Mouse (Mus musculus): Measurements from ENCODE around the gene Sap18b. TPM values are rescaled to one million over a fixed set of nuclear protein-coding genes. Genes with fewer than 3 reads are reported as not detected.

The Sap18b gene
- total RNA-seq, 1 experiment, result 109 TPM

DNA sequence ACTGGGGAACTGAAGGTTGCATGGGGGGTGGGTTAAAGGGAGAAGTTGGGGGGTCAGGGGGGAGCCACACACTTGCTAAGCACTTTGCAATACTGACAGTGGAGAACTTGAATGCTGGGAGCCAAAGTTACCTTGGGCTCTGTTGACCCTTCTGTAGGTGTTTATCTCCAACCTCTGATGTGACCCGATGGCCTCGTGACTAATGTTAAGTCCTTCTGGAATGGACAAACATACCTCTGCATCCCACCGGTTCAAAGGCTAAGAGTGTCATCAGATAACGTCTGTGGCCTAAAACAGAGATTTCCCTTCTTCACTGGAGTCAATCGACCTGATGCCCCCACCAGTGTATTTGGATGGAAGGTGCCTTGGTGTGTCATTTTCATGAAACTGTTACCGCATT, 3.9 kb upstream of the Sap18b start:
- H3K9me3 ChIP-seq (ENCODE audit: control insufficient read depth, insufficient read depth, low read depth, low read length), result no peaks in the 10 kb centered on the region
- H3K36me3 ChIP-seq (ENCODE audit: control insufficient read depth, insufficient read depth, low read length, poor library complexity, severe bottlenecking), result no peaks in the 10 kb centered on the region
- peaks cover 4 to 20% of the 10 kb centered on the region in 2 experiments; a peak in 3 of 4 replicates for H3K4me1 ChIP-seq (ENCODE audit: control insufficient read depth in 2 of 2, insufficient read depth in 2 of 2, low read length in 2 of 2, poor library complexity in 1 of 2)
- H3K9ac ChIP-seq (ENCODE audit: insufficient read depth, low read depth, low read length, poor library complexity, severe bottlenecking), result no peak overlapping the region
- no peak overlapping the region for H3K4me3 ChIP-seq (ENCODE audit: insufficient read depth in 1 of 2, low read depth in 1 of 2, low read length in 2 of 2, poor library complexity in 1 of 2, severe bottlenecking in 1 of 2)
- TF ChIP-seq HCFC1 (IDR thresholded peaks at IDR 0.05; ENCODE audit: borderline replicate concordance, insufficient read depth, low read length), result no peak
- no peak for TF ChIP-seq ZC3H11A (IDR thresholded peaks at IDR 0.05; ENCODE audit: borderline replicate concordance, low read depth, low read length)
- no peak for TF ChIP-seq CHD2 (IDR thresholded peaks at IDR 0.05; ENCODE audit: low read depth, low read length)
- no peak for TF ChIP-seq ZNF384 (IDR thresholded peaks at IDR 0.05; ENCODE audit: low read depth, low read length)
- no peak for TF ChIP-seq MAFK (IDR thresholded peaks at IDR 0.05; ENCODE audit: insufficient read depth, low read depth, low read length)
- in situ Hi-C loops (cut with MboI; ENCODE audit: low sequenced_read_pairs in 2 of 2, unreplicated experiment in 2 of 2), result no loop called here
- H3K27ac ChIP-seq (ENCODE audit: insufficient read depth, low read depth, low read length, poor library complexity, severe bottlenecking), result no peak overlapping the region
- no peak for DNase-seq (ENCODE audit: low read depth, low spot score)

- H3K27ac ChIP-seq (ENCODE audit: insufficient read depth, low read depth, low read length, poor library complexity, severe bottlenecking), result no peak overlapping the region
- in situ Hi-C loops (cut with MboI; ENCODE audit: low sequenced_read_pairs in 2 of 2, unreplicated experiment in 2 of 2), result no loop called here
- TF ChIP-seq ZNF384 (IDR thresholded peaks at IDR 0.05; ENCODE audit: low read depth, low read length) (no peak), MAFK (IDR thresholded peaks at IDR 0.05; ENCODE audit: insufficient read depth, low read depth, low read length) (no peak), ZC3H11A (IDR thresholded peaks at IDR 0.05; ENCODE audit: borderline replicate concordance, low read depth, low read length) (no peak), CHD2 (IDR thresholded peaks at IDR 0.05; ENCODE audit: low read depth, low read length) (no peak), HCFC1 (IDR thresholded peaks at IDR 0.05; ENCODE audit: borderline replicate concordance, insufficient read depth, low read length) (no peak)
Observed at GRCm38 (mm10) chr8:95822096-95822495, 3.0 kb upstream of the Sap18b start.

DNA sequence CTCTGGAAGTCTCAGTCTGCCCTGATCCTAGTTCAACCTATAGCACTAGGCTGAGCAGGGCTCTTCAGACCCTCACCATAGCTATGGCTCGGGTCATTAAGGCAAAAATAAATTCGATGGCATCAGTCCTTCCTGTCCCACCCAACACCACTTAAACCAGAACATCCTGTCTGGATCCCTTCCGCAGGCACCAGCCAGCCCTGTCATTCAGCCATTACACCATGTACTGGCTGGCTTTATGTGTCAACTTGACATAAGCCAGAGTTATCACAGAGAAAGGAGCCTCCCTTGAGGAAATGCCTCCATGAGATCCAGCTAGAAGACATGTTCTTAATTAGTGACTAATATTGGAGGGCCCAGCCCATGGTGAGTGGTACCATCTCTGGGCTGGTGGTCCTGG, 2.4 kb upstream of the Sap18b start:
- Histone ChIP-seq H3K4me3 (ENCODE audit: insufficient read depth in 1 of 2, low read depth in 1 of 2, low read length in 2 of 2, poor library complexity in 1 of 2, severe bottlenecking in 1 of 2) (no peak overlapping the region), H3K4me1 (ENCODE audit: control insufficient read depth in 2 of 2, insufficient read depth in 2 of 2, low read length in 2 of 2, poor library complexity in 1 of 2) (peaks cover 0 to 14% of the 10 kb centered on the region in 2 experiments; a peak in 3 of 4 replicates), H3K9me3 (ENCODE audit: control insufficient read depth, insufficient read depth, low read depth, low read length) (no peaks in the 10 kb centered on the region), H3K9ac (ENCODE audit: insufficient read depth, low read depth, low read length, poor library complexity, severe bottlenecking) (no peak overlapping the region), H3K36me3 (ENCODE audit: control insufficient read depth, insufficient read depth, low read length, poor library complexity, severe bottlenecking) (no peaks in the 10 kb centered on the region), H3K27ac (ENCODE audit: insufficient read depth, low read depth, low read length, poor library complexity, severe bottlenecking) (no peak overlapping the region)
- in situ Hi-C loops (cut with MboI; ENCODE audit: low sequenced_read_pairs in 2 of 2, unreplicated experiment in 2 of 2), result no loop called here
- TF ChIP-seq MAFK (IDR thresholded peaks at IDR 0.05; ENCODE audit: insufficient read depth, low read depth, low read length) (no peak), CHD2 (IDR thresholded peaks at IDR 0.05; ENCODE audit: low read depth, low read length) (no peak), HCFC1 (IDR thresholded peaks at IDR 0.05; ENCODE audit: borderline replicate concordance, insufficient read depth, low read length) (no peak), ZC3H11A (IDR thresholded peaks at IDR 0.05; ENCODE audit: borderline replicate concordance, low read depth, low read length) (no peak), ZNF384 (IDR thresholded peaks at IDR 0.05; ENCODE audit: low read depth, low read length) (no peak)
- no peak for DNase-seq (ENCODE audit: low read depth, low spot score)

More at GRCm38 (mm10) chr8:95822096-95822495, 3.0 kb upstream of the Sap18b start:
- DNase-seq (ENCODE audit: low read depth, low spot score), result no peak
- Histone ChIP-seq H3K36me3 (ENCODE audit: control insufficient read depth, insufficient read depth, low read length, poor library complexity, severe bottlenecking) (no peaks in the 10 kb centered on the region), H3K4me1 (ENCODE audit: control insufficient read depth in 2 of 2, insufficient read depth in 2 of 2, low read length in 2 of 2, poor library complexity in 1 of 2) (peaks cover 4 to 16% of the 10 kb centered on the region in 2 experiments; a peak in 3 of 4 replicates), H3K9ac (ENCODE audit: insufficient read depth, low read depth, low read length, poor library complexity, severe bottlenecking) (no peak overlapping the region), H3K4me3 (ENCODE audit: insufficient read depth in 1 of 2, low read depth in 1 of 2, low read length in 2 of 2, poor library complexity in 1 of 2, severe bottlenecking in 1 of 2) (no peak overlapping the region), H3K9me3 (ENCODE audit: control insufficient read depth, insufficient read depth, low read depth, low read length) (no peaks in the 10 kb centered on the region)

DNA sequence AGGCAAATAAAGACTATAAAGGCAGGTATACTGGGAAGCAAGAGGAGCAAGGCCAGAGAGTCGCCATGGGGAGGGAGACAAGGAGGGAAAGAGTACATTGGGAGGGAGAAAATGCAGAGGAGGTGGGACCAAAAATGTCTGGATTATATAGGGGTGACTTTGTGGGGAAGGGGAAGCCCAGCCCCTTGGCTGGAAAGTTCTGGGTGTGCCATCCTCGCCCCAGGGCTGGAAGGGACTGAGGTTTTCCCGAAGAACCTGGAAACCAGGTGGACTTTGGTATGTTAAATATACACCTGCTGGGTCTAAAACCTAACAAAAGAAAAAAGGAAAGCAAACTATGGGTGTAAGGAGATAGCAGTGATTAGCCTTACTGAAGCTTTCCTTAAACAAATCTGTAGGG, 5.0 kb downstream of the Sap18b start:
- in situ Hi-C loops (cut with MboI; ENCODE audit: low sequenced_read_pairs in 2 of 2, unreplicated experiment in 2 of 2), result no loop called here
- no peak for TF ChIP-seq HCFC1 (IDR thresholded peaks at IDR 0.05; ENCODE audit: borderline replicate concordance, insufficient read depth, low read length)
- TF ChIP-seq MAFK (IDR thresholded peaks at IDR 0.05; ENCODE audit: insufficient read depth, low read depth, low read length), result no peak
- TF ChIP-seq ZNF384 (IDR thresholded peaks at IDR 0.05; ENCODE audit: low read depth, low read length), result no peak
- TF ChIP-seq ZC3H11A (IDR thresholded peaks at IDR 0.05; ENCODE audit: borderline replicate concordance, low read depth, low read length), result no peak
- no peak for TF ChIP-seq CHD2 (IDR thresholded peaks at IDR 0.05; ENCODE audit: low read depth, low read length)
- H3K9me3 ChIP-seq (ENCODE audit: control insufficient read depth, insufficient read depth, low read depth, low read length), result no peaks in the 10 kb centered on the region

More for the DNA sequence above, 5.0 kb downstream of the Sap18b start:
- Histone ChIP-seq H3K9ac (ENCODE audit: insufficient read depth, low read depth, low read length, poor library complexity, severe bottlenecking) (no peak overlapping the region), H3K27ac (ENCODE audit: insufficient read depth, low read depth, low read length, poor library complexity, severe bottlenecking) (no peak overlapping the region), H3K36me3 (ENCODE audit: control insufficient read depth, insufficient read depth, low read length, poor library complexity, severe bottlenecking) (no peaks in the 10 kb centered on the region; the same call in 1 of the 2 replicates), H3K4me1 (ENCODE audit: control insufficient read depth in 2 of 2, insufficient read depth in 2 of 2, low read length in 2 of 2, poor library complexity in 1 of 2) (peaks cover 10 to 19% of the 10 kb centered on the region in 2 experiments), H3K4me3 (ENCODE audit: insufficient read depth in 1 of 2, low read depth in 1 of 2, low read length in 2 of 2, poor library complexity in 1 of 2, severe bottlenecking in 1 of 2) (no peak overlapping the region)
- no peak for DNase-seq (ENCODE audit: low read depth, low spot score)

Measured in ES-E14 (cell line).